Mouse (Mus musculus): Measurements from ENCODE around the gene Tmem242.
"Not testable (repeated sequence)": the region's sequence is repeated elsewhere in the genome, so short reads cannot be mapped to it uniquely, and the experiment has no call there.

Tmem242 gene

DNA sequence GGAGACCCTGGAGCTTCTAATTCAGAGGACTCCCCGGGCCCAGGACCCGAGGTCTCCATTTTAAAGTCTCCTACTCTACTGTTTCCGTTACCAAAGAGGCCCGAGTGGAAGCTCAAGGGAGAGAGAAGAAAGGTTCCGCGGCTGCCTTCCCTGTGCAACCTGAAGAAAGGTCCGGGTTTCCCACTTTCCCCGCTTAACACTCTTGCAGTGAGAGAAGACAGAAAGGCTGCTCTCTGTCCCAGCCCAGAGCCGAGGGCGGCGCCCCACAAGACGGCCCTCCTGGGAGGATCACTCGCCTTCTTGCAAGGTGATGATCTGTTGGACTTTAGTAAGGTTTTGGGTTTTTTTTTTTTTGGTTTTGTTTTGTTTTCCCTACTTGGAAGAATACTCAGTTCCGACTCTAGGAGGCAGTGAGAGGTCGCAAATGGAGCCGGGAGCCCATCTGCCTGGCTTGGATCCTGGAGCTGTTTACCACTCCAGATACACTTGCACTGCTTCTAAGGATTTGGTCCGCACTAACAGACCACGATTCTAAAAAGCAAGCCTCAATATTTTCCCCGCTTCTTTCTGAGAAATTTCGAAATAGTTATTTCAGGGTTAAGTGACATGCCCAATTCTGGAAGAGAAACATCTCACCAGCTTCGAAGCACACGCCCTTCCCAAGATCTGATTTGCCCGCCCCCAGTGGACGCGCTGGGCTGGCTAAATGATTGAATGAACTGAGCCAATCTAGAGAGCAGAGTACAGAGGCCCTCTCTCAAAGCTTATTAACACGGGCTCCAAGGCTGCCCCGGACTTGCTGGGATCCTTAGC, at the start of gene Tmem242:
TSS of gene Tmem242 (minus strand) at position 101 of the 813 bp plus-strand sequence.
- DNase-seq: peak; percentile 90

DNA sequence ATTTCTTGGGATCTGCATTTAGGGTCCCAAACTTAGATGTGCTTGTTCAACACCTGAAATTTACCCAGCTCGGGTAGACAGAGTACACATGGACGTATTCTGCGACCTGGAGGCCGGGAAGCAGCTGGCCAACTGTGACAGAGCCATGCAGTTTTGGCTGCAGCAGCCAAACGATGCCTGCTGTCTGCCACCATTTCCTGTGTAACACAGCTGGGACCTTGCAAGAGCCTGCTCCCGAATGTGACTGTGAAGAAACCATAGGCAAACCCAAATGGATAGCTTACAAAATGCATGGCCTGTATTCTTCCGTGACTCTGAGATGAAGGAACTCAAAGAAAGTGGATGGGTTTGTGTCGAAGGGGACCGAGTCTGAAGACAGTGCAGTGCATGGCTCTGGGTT, 48.1 kb upstream of the Tmem242 start:
- DNase-seq: no peak

DNA sequence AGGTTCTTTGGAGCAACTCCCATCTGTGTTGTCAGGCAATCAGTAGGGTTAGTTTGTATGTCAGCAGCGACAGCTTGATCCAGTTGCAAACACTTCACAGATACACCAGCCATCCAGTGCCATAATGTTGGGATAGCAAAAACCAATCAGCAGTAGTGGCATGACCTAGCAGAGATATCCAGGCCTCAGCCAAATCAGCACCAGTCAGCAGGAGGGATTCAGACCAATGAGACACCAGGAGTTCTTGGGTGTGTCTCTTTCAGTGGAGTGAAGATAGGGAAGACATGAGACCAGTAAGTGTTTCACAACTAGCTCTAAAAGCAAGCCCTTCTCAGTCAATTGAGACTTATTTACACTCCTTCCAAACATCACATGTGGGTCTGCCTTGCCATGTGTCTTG, 44.6 kb upstream of the Tmem242 start:
- no peak for DNase-seq

DNA sequence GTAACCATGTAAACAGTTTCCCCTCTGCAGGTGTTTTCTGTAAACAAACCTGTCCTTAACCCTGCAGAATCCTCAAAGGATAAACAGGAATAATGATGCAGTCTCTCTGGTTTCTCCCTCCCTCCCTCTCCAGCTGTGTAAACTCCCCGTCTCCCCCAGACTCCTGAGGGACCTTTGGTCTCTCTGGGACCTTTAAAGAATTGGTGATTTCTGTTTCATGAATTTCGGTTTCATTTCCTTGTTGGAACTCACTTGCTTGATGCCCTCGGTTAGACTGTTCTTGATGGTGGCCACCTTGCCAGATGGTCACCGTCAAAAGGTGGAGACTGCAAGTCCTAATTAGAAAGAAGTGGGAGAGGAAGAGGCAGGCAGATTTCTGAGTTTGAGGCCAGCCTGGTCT, 43.4 kb upstream of the Tmem242 start:
- no peak for DNase-seq

DNA sequence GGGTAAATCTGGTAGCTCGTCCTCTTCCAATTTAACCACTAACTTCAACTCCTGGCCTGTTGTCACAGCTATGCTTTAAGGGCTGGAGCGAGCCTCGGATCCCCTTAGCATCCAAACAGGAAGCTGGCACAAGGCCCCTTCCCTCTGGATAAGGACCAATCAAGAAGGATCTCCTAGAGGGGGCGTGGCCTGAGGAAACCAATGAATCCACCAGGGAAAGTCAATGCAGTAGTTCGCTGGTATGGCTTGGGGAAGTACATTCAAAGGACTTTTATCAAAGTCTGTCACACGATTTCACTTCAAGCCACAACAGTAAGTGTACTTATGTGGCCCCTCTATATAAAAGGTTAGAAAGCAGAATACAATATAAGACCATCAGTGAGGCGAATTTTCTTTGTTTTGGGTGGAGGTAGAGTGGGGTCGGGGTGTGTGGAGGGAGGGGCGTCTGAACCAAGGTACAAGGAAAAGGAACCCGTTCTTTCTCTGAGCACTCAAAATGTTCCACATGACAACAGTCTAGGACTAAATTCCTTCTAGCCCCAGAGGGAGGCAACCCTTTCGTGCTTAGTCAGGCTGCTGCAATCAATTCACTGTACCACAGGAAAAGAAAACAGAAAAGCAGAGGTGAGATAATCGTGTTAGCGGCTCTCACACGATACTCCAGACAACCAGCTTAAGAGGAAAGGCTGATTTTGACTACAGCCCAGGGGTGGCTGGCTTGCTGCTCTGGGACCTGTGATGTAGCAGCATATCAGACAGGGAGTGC, 36.1 kb upstream of the Tmem242 start:
- no peak for DNase-seq

DNA sequence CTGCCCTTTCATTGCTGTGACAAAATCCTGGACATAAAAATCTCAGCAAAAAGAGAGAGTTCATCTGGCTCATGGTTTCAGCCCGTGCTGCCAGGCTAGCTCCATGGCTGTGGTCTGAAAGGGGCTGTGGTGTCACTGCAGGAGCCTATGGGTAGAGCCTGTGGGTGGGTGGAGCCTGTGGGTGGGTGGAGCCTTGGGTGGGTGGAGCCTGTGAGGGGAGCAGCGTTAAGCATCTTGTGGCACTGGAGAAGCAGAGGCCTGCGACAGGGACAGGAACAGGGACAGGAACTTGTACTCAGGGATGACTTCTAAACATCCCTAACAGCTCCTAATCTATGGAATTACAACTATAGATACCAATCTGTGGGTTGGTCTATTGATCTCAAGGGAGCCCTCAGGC, 32.2 kb upstream of the Tmem242 start:
- DNase-seq: no peak

DNA sequence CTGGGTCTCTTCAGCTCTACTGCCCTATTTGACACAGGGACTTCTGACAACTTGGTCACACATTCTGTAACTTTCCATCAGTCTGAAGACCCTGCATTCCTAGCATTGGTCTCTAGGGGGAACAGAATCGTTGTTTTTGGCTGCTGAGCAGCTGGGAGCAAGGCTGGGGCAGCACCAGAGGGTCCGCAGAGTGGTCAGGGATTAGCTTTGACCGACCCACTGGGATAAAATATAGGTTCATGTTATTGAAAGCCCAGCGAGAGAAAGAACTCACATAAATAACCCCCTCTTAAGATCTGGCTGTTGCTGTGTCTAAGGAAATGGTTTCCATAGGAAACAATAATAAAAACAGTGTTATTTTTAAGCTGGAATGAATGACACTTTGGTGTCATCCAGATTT, 27.1 kb upstream of the Tmem242 start:
- DNase-seq: no peak

DNA sequence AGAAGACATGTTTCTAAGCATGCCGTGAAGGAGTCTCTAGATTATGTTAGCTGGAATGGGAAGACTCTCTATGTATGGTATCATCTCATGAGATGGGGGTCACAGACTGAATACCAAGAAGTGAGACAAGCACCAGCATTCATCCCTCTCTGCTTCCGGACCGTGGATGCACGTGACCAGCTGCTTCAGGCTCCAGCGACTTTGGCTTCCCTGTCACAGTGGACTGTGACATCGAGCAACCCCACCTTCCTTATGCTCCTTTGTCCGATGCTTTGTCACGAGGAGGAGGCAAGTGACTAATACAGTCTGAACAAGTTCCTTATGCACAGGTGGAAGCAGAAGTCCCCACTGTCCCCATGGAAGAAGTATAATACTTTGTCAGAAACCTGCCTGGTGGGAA, 26.7 kb upstream of the Tmem242 start:
- no peak for DNase-seq

DNA sequence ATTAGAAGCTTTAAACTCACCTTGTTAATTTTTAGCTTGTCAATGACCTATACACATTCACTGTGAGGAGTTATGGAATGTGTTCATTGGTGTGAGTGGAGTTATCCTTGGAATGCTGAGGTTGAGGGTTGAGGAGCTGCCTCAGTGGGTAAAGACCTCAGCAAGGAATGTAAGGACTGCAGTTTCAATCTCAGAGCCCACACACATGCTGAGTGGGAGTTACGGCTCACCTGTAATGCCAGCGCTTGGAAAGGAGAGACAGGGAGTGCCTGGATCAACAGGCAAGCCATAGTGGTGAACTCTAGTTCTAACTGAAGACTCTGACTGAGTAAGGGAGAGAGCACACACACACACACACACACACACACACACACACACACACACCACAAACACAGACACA, 23.9 kb upstream of the Tmem242 start:
- DNase-seq: no peak

DNA sequence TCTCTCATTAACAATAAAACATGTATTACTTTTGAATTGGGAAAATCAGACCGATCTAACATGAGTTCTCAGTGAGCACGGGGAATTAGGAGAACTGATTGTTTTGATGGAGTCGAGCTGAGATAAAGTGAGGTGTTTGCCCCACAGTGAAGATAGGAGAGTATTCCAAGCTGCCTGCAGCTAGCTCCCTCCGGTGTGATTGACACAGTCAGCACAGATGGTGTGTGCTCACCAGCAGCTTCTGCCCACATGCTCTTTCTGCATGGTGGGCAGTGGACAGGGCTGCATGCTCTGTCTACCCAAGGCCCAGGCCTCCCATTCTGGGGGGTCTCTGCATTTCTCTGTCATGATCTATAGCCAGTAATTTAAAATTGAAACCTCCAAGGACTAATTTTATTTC, 13.6 kb upstream of the Tmem242 start:
- no peak for DNase-seq

DNA sequence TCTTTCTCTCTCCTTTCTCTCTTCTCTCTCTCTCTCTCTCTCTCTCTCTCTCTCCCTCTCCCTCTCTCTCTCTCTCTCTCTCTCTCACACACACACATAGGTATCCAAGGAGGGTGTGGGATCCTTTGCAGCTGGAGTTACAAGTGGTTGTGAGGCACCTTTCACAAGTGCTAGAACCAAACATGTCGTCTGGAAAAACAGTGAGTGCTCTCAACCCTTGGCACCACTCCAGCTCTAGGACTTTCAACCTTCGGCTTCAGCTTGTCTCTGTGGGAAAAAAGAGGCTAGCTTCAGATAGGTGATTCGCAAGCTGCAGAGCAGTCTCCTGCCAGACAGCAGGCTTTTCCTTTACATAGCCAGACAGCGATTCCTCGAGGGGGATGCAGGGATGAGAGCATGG, 3.7 kb upstream of the Tmem242 start:
- no peak for DNase-seq

DNA sequence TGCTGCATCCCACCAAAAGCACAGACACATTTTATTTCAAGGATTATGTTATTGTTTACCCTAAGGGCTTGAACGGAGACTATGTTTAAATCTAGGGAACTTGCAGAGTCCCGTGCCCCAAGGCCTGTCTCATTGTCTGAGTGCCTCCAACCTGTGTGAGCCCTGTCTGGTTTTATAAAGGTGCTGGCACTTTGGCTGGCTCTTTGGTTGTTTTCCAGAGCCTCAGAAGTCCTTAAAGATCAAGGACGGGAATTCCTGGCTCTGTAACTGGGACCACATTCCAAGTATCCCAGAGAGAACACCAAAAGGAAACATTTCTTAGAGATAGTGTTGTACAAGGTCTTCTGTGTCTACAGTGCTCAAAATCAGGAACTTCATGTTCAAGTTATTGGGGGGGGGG, 3.2 kb upstream of the Tmem242 start:
- DNase-seq: no peak

DNA sequence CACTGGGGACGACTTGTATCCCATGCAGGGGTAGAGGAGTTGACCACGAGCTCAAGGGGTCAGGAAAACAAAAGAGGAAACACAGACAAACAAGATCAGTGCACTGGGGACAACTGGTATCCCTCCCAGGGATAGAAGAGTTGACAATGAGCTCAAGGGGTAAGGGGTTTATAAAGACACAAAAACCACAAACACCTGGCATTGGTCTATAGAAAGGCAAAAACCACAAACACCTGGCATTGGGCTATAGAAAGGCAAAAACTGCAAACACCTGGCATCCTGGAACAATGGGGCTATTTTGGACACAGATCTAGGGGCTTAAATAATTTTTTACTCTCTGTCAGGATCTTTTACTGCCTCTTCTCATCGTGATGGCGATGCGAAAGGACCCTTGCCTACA, 2.3 kb upstream of the Tmem242 start:
- DNase-seq: not testable (repeated sequence)

DNA sequence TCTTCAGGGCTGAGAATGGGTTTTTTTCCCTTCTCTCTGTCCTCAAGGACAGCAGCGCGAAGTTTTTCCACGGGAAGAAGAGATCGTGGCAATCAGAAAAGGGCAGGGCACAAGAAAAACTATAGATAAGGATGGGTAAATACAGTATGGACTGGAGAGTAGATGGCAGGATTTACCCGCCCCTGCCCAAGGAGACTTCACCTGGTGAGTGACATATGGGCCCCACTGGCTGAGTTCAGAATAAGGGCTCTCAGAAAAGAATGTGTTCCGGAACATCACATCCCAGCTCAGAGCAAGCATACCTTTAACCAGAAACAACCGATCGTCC, 264 bp downstream of the Tmem242 start:
- no peak for DNase-seq

DNA sequence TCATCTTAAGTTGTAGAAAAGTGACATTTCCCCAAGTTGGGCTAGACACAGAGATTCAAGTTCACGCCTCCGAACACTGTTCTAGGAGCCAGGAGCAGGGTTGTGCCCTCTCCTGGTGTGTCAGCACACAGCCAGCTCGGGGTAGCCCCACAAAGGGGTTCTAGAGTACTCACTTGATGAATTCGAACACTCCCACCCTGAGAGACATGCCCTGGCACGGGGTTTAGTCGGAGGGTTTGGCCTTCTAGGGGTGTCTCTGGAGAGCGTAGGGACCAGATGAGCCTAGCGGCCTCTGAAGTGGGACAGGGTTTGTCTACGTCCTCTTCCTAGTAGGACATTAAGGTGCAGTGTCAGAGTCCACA, 10.3 kb downstream of the Tmem242 start:
- DNase-seq: no peak

DNA sequence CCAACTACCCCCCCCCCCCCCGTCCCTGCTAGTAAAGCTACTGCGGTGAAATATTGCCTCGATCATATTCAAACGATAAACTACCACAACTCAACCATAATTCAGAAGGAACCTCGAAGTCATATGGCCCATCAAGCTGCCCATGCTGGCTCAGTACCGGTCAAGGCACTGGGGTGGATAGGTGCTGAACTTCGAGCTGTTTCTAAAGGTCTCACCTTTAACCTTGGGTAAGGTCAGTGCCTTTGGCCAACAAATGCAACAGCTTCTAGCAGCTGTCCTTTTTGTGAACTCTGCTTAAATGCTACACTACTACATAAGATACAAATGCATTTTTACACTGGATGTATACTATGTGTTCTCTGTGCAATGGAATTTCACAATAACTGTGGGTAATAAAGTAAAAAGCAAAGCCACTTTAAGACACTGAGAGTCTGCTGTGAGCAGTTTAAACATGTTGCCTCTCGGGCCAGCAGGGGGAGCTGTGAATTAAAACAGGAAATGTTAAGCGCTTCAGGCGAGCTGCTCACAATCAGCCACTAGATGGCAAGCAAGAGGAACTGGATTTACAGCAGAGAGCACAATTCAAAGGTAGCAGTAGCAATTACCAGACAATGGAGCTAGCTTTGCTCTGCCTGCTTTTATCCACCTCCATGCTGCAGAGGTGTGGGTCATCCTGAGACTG, 10.8 kb downstream of the Tmem242 start:
- DNase-seq: peak; percentile 98

DNA sequence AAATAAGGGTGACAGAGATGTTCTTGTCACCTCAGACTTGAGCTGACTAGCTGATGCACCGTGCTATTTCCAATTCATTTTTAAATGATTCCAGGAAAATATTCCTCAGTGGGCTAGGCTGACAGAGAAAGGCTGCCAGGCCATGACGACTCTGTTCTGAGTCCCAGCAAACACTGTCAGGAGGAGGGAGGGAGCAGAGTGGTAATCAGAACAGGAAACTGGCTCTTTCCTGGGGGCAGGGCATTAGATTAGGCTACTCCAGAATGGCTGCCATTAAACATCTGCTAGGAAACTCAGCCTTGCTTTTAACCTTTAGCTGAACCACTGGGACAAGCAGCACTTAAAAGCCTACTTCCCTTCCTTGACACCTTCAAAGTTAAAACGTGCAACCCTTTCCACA, 14.9 kb downstream of the Tmem242 start:
- DNase-seq: no peak

DNA sequence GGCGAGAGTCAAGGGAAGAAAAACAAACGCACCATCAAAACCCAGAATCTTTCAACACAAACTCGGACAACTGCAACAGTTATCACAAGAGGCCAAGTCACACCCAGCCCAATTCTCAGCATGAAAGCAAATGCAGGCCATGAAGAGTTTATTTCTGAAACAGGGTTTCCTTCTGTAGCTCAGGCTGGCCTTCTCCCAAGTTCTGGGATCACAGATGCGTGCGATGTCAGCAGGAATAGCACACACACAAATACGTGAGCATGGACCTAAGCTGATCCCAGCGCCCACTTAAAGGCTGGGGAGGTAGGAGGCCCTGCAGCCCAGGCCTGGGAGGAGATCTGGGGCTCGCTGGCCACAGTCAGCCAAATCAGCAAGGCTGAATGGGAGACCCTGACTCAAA, 15.9 kb downstream of the Tmem242 start:
- no peak for DNase-seq

DNA sequence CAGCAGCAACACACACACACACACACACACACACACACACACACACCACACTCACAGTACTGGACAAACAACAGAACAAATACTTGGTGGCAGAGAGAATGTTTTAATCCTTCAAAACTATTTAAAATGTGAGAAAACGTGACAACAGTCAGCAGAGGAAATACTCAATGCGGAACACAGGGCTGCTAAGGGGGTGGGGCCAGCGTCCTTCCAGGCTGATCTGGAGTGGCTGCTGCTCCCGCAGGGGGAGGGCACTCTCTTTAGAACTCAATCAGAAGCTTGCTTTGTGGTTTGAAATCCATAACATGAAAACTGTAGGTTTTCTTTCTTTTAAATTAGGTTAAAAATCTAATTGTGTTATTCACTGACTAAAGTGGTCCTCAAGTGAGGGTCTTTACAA, 18.2 kb downstream of the Tmem242 start:
- no peak for DNase-seq

DNA sequence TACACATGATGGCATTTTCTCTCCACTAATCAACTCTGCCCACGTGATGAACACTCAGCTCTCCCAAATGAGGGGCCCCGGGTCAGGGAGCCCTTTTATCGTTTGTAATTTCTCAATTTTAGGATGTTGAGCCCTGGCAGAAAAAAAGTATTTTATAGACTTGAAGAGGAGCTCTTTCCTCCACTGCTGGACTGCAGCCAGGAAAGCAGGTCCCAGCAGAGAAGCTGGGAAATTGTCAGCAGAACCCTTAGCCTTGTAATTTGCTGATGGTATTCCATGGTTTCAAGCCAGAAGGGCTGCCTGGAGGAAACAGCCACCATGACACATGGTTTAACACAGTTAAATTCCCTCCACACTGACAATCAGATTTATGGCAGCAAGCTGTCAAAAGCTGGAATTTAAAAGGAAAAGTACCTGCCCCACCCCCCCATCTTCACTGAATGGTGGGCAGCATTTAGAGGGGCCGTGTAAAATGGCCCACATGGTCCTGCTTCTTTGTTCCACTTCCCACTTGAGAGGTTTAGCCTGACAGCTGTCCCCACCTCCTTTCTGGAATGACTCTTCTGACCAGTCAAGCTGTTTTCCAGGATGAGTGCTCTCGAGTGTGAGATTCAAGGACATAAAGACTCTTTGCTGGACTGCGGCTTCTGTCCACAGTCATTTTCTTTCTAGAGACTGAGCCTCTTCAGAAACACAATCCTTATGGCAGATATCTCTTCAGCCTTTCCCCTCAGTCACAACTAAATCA, 20.1 kb downstream of the Tmem242 start:
- no peak for DNase-seq

DNA sequence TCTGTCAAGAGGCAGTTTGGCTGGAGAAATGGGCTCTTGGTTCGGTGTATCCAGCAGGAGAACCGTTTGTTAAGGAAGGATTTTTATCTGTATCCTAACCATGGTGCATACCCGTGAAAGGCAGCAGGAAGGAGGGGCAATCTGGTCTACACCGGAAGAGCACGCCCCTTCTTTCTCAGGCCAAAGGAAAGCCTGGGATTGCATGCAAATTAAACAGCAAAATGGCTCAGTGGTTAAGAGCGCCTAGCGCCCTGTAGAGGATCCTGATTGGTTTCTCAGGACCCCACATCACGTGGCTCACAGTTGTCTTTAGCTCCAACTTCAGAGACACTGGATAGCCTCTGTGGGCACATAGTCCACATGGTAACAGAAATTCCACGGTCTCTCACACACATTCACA, 21.0 kb downstream of the Tmem242 start:
- no peak for DNase-seq

DNA sequence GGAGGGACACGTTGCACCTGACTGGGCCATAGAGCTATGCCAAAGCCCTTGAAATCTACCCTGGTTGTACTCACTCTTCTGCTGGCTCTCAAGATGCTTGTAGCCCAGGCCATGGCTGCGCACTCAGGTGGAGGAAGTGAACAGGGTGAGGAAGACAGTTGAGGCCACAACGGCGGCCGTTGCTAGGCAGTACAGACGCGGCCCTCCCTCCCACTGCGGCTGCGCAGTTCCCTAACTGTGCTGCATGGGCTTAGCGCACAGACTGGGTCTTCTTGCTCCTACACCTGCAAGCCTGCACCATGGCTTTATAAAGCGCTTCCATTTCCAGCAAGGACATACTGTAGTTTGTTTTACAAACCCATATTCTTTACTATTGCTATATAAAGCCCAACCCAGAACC, 21.5 kb downstream of the Tmem242 start, which contains the start of gene Ldhal6b:
TSS of gene Ldhal6b (minus strand) at position 223 of the 400 bp plus-strand sequence.
- DNase-seq: no peak

DNA sequence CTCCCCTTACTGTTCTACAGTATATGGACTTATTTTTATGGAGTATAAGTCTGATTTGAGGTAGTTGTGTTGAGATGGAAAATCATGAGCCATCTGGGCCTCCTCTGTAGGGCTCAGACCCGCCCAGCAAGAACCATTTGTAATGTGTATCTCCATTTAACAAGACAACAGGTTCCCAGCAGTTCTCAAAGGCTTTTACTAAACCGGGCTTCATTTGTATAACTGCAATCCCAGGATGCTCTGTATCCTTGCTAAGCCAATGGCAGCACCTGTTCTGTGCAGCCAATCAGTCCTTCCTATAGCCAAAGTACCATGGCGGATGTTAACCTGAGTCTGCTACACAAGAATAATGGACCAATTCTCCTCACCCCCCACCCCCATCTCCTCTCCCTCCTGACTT, 23.5 kb downstream of the Tmem242 start:
- no peak for DNase-seq

Measured in right cerebral cortex, postnatal 4 days (tissue).